Mouse (Mus musculus) ES-Bruce4 (cell line): ENCODE measurements around the gene Krt18.

Experiments used
- CTCF ChIP-seq: IDR thresholded peaks from one replicate; pipeline ENCODE4 v1.8.1; 2011; ENCODE audit warnings: low read depth, low read length
- POLR2A ChIP-seq: IDR thresholded peaks from one replicate; pipeline ENCODE4 v1.8.1; 2011; ENCODE audit warnings: low read length; ENCODE audit not compliant: insufficient read depth

GRCm38 (mm10) chr15:102079221-102079620 lies 51.2 kb downstream of the Krt18 start:
- TF ChIP-seq CTCF, result no peak
- no peak for TF ChIP-seq POLR2A
